Mouse (Mus musculus) large intestine, adult 2 months (tissue): Measurements from ENCODE around the gene Usp53. TPM values are rescaled to one million over a fixed set of nuclear protein-coding genes. Genes with fewer than 3 reads are reported as not detected.
A peak's percentile ranks its signal among the peaks of the same experiment; 100 is the strongest.

Experiments used
- DNase-seq: peaks from one replicate; pipeline ENCODE4 v3.0.0-alpha.2; 2012; ENCODE audit warnings: low read depth, low spot score
- WGBS: fragments of 180-500 bp; shearing (Covaris S2); methylation state at CpG from one replicate; pipeline ENCODE4 v1.1.7; 2018; 5-methylcytosine and 5-hydroxymethylcytosine counted together
- polyA plus RNA-seq: library from polyadenylated mRNA; depleted of rRNA; stranded (reverse); fragments of >200 nt; gene quantifications from 2 replicates; pipeline ENCODE4 v1.2.3, GENCODE M21; 2012; rRNA removed

Gene Usp53
- polyA plus RNA-seq, 1 experiment: 1.7 TPM

- no peak for DNase-seq
- WGBS: 29% methylated on average over 11 of the region's 11 CpGs
Observed at GRCm38 (mm10) chr3:122895189-122895731, 89.0 kb downstream of the Usp53 start.

GRCm38 (mm10) chr3:122894772-122895171 lies 89.5 kb downstream of the Usp53 start, which contains the start of gene Fabp2:
Fabp2 (plus strand) TSS chr3:122895072.
- no peak for DNase-seq
- 36% methylated on average over 3 of the region's 3 CpGs for WGBS

- 18% methylated on average over 5 of the region's 5 CpGs for WGBS
Observed at GRCm38 (mm10) chr3:122888371-122888819, 95.9 kb downstream of the Usp53 start.

GRCm38 (mm10) chr3:122887505-122888301 lies 96.6 kb downstream of the Usp53 start:
- 33% methylated on average over 4 of the region's 4 CpGs for WGBS
- DNase-seq: peak; percentile 72

More at GRCm38 (mm10) chr3:122888371-122888819, 95.9 kb downstream of the Usp53 start:
- no peak for DNase-seq

Other genes starting within 250 kb of the Usp53 start
- gene Fabp2, start 89.4 kb downstream of the Usp53 start, polyA plus RNA-seq: 493 and 1,413 TPM in 2 replicates
- gene Gm10959, start 65.2 kb downstream of the Usp53 start, polyA plus RNA-seq: not detected in 2 replicates
- gene 1810037I17Rik, start 60.3 kb downstream of the Usp53 start, polyA plus RNA-seq: 52.5 and 64.0 TPM in 2 replicates
- not detected in 2 replicates for gene Myoz2, start 50.5 kb upstream of the Usp53 start, polyA plus RNA-seq